Mouse (Mus musculus): ENCODE measurements around the gene Car10. TPM values are rescaled to one million over a fixed set of nuclear protein-coding genes. Genes with fewer than 3 reads are reported as not detected.
A peak's percentile ranks its signal among the peaks of the same experiment; 100 is the strongest.

Car10 gene
- total RNA-seq, 1 experiment from 2014 or later, result not detected

DNA sequence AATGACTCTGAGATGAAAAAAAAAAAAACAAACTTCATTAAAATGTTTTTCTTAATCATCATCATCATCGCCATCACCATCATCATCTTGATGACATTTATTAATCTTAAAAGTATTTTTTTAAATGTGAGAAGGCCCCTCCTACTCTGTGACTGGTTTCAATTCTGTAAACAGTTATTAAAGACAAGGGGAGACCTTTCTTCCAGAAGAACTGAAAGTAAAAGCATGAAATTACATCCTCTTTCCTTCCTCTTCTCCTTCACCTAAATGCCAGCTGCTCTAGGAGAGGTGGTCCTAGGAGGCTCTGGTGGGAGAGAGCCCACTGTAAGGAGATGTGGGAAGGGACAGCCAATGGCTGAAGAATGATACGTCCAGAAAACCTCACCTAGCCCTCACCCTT lies 415.0 kb downstream of the Car10 start:
- no peak for ATAC-seq (replicated peaks in 1 of 2; ENCODE audit: insufficient read depth in 1 of 2, low FRiP score in 2 of 2, low TSS enrichment in 1 of 2, low read depth in 1 of 2, poor library complexity in 2 of 2, severe bottlenecking in 2 of 2)

DNA sequence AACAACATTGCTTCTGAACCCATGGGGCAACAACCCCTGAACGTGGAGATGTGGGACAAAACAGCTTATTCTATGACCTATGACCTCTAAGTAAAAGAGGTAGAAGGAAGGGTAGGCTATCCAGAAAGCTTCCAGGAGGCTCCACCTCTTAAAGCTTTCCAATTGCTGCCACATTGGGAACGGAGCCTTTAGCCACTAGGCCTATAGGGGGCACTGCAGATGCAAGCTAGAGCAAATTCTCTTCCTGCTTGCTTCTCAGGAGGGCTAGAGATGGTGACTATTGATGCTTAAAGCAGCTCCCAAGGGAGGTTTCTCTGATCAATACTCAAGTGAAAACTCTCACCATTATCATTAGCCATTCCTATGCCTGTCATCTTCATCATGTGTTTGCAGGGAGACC lies 416.6 kb downstream of the Car10 start:
- ATAC-seq (replicated peaks in 1 of 2; ENCODE audit: insufficient read depth in 1 of 2, low FRiP score in 2 of 2, low TSS enrichment in 1 of 2, low read depth in 1 of 2, poor library complexity in 2 of 2, severe bottlenecking in 2 of 2), result no peak

DNA sequence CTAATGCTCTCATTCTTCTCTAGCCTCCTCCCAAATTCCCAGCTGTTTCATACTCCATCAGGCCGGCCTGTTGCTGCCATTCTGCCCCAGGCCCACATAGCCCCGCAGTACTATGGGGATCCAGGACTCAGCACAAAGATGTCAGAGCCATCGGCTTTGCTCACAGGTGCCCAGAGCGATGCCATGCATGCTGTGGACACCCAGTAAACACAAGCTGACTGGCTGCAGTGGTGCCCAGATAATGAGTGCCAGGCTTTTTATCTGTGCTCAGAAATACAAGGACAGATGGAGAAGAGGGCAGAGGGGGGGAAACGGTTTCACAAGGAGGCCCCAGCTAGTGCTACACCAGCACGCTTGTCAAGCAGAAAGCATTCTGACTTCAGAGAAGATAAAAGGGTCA lies 417.7 kb downstream of the Car10 start:
- ATAC-seq (replicated peaks in 1 of 2; ENCODE audit: insufficient read depth in 1 of 2, low FRiP score in 2 of 2, low TSS enrichment in 1 of 2, low read depth in 1 of 2, poor library complexity in 2 of 2, severe bottlenecking in 2 of 2), result no peak

DNA sequence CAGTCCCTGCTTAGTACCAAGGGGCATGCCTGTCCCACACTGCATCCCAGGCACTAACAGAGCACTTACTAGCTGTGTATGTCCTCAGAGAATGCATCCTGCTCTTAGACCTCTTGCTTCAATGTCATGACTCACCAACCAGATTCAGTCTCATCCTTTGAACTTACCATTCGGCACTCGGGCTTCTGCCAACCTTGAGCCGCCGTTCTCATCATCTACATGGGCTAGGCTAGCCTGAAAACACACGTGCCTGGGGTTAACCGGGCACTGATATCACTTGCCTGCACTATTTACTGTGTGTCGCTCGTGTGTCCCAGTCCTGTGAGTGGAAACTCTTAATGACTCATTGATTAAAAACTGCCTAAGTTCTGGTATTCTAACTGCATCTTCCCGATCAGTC lies 418.4 kb downstream of the Car10 start:
- no peak for ATAC-seq (replicated peaks in 1 of 2; ENCODE audit: insufficient read depth in 1 of 2, low FRiP score in 2 of 2, low TSS enrichment in 1 of 2, low read depth in 1 of 2, poor library complexity in 2 of 2, severe bottlenecking in 2 of 2)

DNA sequence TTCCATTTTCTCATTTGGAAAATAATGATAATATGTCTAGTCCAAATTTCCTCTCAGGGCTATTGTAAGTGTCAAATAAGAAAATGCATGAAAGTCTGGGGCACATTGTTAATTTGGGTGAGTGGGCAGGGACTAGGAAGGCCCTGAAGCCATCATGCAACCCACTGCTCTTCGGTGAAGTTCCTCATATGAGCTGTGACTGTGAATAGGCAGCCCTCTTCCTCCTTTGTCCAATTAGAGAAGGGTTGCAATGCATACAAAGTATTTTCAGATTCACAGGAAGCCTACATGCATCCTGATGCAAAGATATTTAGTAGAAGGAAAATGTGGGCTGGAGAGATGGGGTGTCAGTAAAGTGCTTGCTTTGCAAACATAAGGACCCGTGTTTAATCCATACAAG lies 419.1 kb downstream of the Car10 start:
- ATAC-seq (replicated peaks in 1 of 2; ENCODE audit: insufficient read depth in 1 of 2, low FRiP score in 2 of 2, low TSS enrichment in 1 of 2, low read depth in 1 of 2, poor library complexity in 2 of 2, severe bottlenecking in 2 of 2), result peak; percentile 63 to 68

DNA sequence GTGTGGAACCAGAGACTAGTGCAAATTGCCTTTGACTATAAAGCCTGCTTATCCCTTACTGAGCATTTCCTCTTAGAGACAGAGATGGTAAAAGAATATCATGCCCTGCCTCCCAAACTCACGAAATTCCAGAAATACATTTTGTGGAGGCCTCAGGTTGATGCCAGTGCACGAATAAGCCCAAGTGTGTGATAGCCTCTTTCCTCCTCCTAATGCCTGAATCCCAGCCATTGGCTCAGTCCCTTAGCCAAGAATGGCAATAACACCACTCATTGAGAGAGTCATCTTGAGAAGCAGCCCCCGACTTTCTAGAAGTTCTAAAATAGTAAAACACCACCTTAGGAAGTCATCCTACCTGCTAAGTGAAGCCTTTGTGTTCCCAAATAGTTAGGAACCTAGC lies 424.7 kb downstream of the Car10 start:
- no peak for ATAC-seq (replicated peaks in 1 of 2; ENCODE audit: insufficient read depth in 1 of 2, low FRiP score in 2 of 2, low TSS enrichment in 1 of 2, low read depth in 1 of 2, poor library complexity in 2 of 2, severe bottlenecking in 2 of 2)

DNA sequence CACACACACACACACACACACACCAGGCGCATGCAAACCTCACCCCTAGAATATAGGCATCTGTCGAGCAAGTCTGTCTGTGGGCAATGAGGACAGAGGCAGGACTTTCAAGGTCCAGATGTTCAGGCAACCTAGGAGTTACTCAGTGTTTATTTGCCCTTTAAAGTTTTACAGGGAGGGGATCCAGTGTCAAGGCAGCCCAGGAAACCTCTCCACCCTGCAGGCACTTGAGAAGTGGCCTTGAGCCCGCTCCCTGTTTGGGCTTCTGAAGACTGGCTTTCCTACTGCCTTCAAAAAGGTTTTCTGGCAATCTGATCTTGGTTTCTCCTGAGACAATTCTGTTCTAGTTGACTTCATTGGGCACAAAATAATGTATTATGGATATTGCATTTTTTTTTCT lies 428.1 kb downstream of the Car10 start:
- no peak for ATAC-seq (replicated peaks in 1 of 2; ENCODE audit: insufficient read depth in 1 of 2, low FRiP score in 2 of 2, low TSS enrichment in 1 of 2, low read depth in 1 of 2, poor library complexity in 2 of 2, severe bottlenecking in 2 of 2)

DNA sequence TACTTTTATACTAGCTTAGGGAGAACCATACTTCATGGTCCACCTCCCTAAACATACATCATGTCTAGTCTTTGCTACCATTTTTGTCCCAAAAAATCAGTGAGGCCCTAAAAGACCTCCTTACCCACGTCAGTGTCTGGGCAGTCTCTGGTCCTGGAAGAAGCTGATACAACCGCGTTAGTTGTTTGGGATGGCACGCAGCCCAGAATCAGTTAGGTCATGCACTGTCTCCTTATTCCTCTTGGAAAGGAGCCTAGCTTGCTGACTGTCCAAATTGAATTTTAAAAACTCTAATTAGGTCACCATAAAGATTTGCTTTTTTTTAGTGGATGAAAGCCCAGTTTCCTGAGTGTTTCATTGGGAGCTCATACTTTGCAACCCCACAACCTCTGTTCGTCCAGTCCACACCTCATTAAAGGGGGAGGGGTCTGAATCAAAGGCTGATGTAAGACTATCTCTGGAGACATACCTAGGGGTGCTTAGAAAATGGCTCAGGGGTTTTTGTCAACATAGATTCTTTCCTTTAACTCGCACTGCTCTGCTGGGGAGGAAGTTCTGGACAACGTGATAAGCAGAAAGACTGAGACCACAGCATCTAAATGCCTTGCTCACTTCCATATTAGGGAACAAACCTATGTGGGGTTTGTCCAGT lies 433.3 kb downstream of the Car10 start:
- ATAC-seq (replicated peaks in 1 of 2; ENCODE audit: insufficient read depth in 1 of 2, low FRiP score in 2 of 2, low TSS enrichment in 1 of 2, low read depth in 1 of 2, poor library complexity in 2 of 2, severe bottlenecking in 2 of 2), result peak; percentile 84 to 87

DNA sequence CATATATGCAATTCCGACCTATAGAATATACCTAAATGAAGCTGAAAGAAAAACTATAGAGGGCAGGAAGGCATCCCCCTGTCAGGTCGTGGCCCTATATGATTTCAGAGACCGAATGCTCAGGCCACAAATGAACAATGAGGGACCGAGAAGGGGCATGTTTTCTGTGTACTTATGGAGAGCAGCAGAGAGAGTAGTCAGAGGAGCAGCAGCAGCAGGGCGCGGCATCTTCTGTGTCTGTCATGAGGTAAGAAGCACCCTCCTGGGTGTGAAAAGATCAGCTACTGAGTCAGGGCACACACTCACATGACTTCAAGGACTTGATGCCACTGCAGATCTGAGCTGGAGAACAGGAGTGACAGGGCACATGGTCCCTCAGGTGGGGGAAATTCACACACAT lies 438.4 kb downstream of the Car10 start:
- ATAC-seq (replicated peaks in 1 of 2; ENCODE audit: insufficient read depth in 1 of 2, low FRiP score in 2 of 2, low TSS enrichment in 1 of 2, low read depth in 1 of 2, poor library complexity in 2 of 2, severe bottlenecking in 2 of 2), result no peak

DNA sequence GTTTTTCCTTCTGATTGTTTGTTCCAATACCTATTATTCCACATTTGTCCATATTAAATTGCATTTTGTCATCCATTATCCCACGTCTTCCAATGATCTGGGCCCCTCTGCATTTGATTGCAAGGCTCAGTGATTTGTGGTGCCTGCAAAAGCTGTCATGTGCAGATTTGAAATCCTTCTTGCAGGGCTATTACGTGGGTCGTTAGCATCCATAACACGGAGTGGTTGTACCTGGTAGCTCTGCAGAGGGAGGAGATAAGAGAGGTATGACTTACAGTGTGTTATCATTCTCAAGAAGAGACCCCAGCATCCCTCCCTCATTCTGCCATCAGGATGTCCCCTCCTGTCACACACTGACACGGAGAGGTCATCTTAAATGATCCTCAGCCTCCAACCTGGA lies 451.1 kb downstream of the Car10 start:
- ATAC-seq (replicated peaks in 1 of 2; ENCODE audit: insufficient read depth in 1 of 2, low FRiP score in 2 of 2, low TSS enrichment in 1 of 2, low read depth in 1 of 2, poor library complexity in 2 of 2, severe bottlenecking in 2 of 2), result no peak

DNA sequence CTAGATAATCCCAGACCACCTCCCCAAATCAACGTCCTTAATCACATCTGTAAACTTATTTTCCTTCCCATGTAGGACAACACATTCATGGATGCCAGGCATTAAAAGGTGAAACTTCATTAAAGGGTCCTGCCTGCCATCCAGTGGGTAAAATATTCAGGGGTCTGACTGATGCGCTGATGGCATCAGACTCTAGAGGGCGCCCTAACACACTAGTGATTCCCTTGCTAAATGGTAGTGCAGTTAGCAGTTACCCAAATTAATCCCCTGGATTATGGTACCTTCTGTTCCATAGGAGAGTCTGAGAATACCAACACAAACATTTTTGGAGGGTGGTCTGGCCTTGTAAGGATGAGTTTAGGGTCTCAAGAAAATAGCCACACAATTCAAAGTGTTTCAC lies 453.1 kb downstream of the Car10 start:
- peak; percentile 75 to 81; a peak in 3 of 4 replicates for ATAC-seq (replicated peaks in 1 of 2; ENCODE audit: insufficient read depth in 1 of 2, low FRiP score in 2 of 2, low TSS enrichment in 1 of 2, low read depth in 1 of 2, poor library complexity in 2 of 2, severe bottlenecking in 2 of 2)

DNA sequence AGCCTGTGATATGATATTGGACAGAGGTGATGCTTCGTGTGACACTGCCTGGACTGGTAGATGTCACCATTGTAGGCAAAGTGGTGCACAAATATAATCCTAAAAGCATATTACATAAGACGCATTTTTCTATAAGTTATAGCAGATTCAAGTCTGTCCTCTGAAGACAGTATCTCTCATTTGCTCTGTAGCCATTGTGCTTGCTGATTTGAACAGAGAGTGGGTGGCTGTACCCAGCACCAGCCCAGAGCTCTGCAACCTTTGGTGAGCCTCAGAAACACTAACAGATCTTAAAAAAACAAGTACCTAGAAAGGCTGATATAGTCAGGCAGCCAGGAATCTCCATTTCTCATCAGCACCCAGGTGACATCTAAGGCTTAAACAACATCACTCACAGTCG lies 461.3 kb downstream of the Car10 start:
- no peak for ATAC-seq (replicated peaks in 1 of 2; ENCODE audit: insufficient read depth in 1 of 2, low FRiP score in 2 of 2, low TSS enrichment in 1 of 2, low read depth in 1 of 2, poor library complexity in 2 of 2, severe bottlenecking in 2 of 2)

DNA sequence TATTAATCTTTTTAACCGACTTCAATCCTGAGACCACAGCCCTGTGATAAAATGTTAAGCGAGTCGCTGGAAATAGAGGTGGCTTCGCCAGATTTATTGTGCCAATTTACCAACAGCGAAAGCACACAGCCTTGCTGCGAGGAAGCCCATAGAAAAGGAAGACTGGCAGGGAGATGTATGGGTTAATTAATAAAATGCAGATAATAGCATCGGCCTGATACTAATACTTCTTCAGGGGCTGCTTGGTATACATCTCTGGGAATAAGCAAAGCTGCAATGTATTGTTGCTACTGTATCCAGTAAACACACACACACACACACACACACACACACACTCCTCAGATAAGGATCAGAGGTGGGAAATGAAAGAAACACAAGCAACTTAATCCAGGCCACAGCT lies 462.7 kb downstream of the Car10 start:
- no peak for ATAC-seq (replicated peaks in 1 of 2; ENCODE audit: insufficient read depth in 1 of 2, low FRiP score in 2 of 2, low TSS enrichment in 1 of 2, low read depth in 1 of 2, poor library complexity in 2 of 2, severe bottlenecking in 2 of 2)

DNA sequence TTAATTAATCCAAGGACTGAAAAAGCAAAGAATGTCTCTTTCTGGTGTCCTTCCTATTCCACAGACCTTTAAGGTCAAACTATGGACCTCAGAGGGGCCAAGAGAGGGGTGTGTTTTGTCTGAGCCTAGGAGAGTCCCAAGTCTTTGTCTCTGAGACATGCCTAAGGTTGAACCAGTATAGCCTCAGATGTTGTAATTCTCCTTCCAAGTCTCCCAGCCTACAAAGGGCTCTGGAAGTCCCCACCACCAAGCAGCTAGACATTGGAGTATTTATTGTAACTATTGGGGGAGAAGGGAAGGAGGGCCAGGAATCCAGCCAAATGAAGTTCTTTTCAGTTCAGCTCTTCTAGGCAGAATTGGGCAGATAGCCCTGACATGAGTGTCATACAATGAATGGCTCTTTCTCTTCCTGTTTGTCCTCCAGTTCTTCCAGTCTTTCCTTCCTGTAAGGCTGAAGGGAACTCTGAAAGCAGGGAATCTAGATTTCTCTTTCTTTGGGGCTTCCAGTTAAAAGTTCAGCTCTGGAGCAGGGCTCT lies 464.6 kb downstream of the Car10 start:
- no peak for ATAC-seq (replicated peaks in 1 of 2; ENCODE audit: insufficient read depth in 1 of 2, low FRiP score in 2 of 2, low TSS enrichment in 1 of 2, low read depth in 1 of 2, poor library complexity in 2 of 2, severe bottlenecking in 2 of 2)

DNA sequence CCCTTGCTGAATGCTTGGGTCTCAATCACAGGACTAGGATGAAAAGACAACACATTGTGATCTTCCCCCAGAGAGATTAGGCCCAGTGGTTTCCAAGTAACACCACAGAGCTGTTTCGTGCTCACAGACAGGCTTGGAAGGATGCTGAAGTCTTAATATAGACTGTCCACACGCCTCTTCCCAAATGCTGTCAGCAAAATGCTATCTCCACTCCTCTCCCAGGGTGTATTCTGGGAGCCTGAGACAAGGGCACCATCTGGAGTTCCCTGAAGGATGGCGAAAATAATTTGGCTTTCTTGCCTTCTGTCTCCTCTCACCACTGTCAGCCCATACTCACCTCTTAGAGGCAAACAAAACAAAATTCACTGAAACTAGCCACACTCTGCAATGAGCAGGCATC lies 467.9 kb downstream of the Car10 start:
- ATAC-seq (replicated peaks in 1 of 2; ENCODE audit: insufficient read depth in 1 of 2, low FRiP score in 2 of 2, low TSS enrichment in 1 of 2, low read depth in 1 of 2, poor library complexity in 2 of 2, severe bottlenecking in 2 of 2), result no peak

DNA sequence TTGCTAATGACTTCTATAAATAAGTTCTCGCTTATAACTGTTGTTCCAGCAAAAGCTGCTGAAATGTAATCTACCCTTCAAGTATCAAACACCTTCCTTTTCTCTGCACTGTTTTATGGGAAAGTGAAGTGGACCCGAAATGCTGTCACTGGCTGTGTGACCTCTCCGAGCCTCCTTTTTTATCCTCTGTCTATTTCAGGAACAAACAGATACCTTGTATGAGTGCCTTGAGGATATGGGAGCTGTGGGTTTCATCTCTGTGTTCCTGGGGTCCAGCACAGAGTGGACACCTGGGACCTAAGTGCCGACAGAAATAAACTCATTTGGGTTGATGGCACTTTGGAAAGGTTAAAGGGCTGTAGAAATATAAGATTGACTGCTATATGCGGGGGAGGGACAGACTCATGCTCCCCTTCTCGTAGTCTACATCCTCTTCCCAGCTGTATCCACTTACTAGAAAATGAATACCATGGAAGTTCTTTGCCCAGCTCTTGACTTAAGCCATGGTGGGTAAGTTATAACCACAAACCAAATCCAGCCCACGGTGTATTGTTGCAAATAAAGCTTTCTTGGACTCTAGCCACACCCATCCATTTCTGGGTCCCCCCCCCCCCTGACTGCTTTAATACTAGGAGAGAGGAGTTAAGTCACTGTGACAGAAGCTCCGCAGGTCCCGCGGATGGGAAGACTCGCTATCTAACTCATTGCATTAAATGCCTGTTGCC lies 474.3 kb downstream of the Car10 start:
- no peak for ATAC-seq (replicated peaks in 1 of 2; ENCODE audit: insufficient read depth in 1 of 2, low FRiP score in 2 of 2, low TSS enrichment in 1 of 2, low read depth in 1 of 2, poor library complexity in 2 of 2, severe bottlenecking in 2 of 2)

DNA sequence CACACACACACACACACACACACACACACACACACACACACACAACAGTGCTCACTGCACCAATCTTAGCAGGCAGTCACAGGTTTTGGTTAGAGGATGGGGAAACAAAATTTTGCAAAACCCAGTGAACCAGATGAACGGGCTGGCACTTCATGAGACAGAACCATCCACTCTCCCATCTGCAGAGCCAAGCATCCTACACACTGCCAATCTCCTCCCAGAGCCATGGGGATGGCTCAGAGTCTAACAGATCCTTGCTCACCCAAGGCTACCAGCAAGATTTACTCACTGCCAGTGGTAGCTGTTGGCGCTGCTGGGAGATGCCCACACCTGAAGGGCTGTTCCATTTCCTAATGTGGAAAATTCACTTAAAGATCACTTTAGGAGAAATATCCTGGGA lies 479.6 kb downstream of the Car10 start:
- ATAC-seq (replicated peaks in 1 of 2; ENCODE audit: insufficient read depth in 1 of 2, low FRiP score in 2 of 2, low TSS enrichment in 1 of 2, low read depth in 1 of 2, poor library complexity in 2 of 2, severe bottlenecking in 2 of 2), result no peak

DNA sequence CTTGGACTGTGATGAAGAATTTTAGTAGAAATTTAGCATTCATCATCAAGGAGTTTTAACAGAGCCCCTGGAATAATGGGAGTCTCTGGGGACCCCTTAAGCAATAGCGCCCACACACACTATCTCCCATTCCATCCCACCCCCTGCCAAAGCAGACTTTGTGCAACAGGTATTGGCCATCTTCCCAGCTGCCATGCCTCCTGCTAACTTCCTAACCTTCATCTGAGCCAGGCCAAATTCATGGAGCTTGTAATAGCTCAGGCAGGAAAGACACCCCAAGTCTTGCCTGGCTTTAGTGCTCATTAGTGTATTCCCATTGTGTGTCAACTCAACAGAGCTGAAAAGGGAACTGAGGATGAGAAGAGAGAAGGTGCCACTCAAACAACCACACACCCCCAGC lies 481.8 kb downstream of the Car10 start:
- no peak for ATAC-seq (replicated peaks in 1 of 2; ENCODE audit: insufficient read depth in 1 of 2, low FRiP score in 2 of 2, low TSS enrichment in 1 of 2, low read depth in 1 of 2, poor library complexity in 2 of 2, severe bottlenecking in 2 of 2)

DNA sequence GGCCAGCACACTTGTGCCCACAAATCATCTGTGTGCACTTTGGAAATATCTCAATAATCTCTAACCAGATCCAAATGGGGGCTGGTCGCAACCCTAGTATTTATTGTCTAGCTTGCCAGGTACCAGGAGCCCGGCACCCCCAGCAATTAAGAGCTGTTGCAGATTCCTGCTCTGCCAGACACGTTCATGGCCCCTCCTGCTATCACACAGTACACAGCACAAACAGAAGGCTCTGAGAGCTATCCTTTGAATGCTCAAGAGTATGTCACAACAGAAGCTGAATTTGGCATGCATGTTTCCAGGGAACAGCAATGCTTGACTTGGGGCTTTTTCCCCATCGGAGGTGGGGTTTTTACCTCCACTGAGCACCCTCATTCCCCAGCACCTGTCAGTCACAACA lies 483.5 kb downstream of the Car10 start:
- ATAC-seq (replicated peaks in 1 of 2; ENCODE audit: insufficient read depth in 1 of 2, low FRiP score in 2 of 2, low TSS enrichment in 1 of 2, low read depth in 1 of 2, poor library complexity in 2 of 2, severe bottlenecking in 2 of 2), result no peak
